Mouse (Mus musculus): Measurements from ENCODE around the gene Plcxd2. TPM values are rescaled to one million over a fixed set of nuclear protein-coding genes. Genes with fewer than 3 reads are reported as not detected.
A peak's percentile ranks its signal among the peaks of the same experiment; 100 is the strongest.

The Plcxd2 gene
- polyA plus RNA-seq, 1 experiment from 2014 or later, result 1.6 TPM

- Histone ChIP-seq H3K9ac (ENCODE audit: low read depth, low read length) (no peak overlapping the region), H3K9me3 (ENCODE audit: control insufficient read depth, low read length) (no peaks in the 10 kb centered on the region), H3K4me3 (ENCODE audit: low read depth, low read length) (no peak overlapping the region), H3K36me3 (ENCODE audit: control insufficient read depth, insufficient read depth, low read length) (no peaks in the 10 kb centered on the region), H3K27ac (replicated peaks; ENCODE audit: low read depth, low read length) (no peak overlapping the region), H3K4me1 (ENCODE audit: control insufficient read depth, insufficient read depth, low read length) (no peaks in the 10 kb centered on the region), H3K4me2 (ENCODE audit: low read depth, low read length) (no peak overlapping the region), H3K27me3 (replicated peaks; ENCODE audit: control insufficient read depth, insufficient read depth, low read length) (no peaks in the 10 kb centered on the region)
- DNase-seq (ENCODE audit: low spot score) (no peak), ATAC-seq (ENCODE audit: low read depth) (no peak)
- 88% methylated on average over 4 of the region's 4 CpGs for WGBS
Measured at GRCm38 (mm10) chr16:46019799-46020198, 9.8 kb upstream of the Plcxd2 start.

GRCm38 (mm10) chr16:46019359-46019758 lies 9.3 kb upstream of the Plcxd2 start:
- H3K4me3 ChIP-seq (ENCODE audit: low read depth, low read length), result no peak overlapping the region
- no peaks in the 10 kb centered on the region for H3K27me3 ChIP-seq (replicated peaks; ENCODE audit: control insufficient read depth, insufficient read depth, low read length)
- H3K36me3 ChIP-seq (ENCODE audit: control insufficient read depth, insufficient read depth, low read length), result no peaks in the 10 kb centered on the region
- no peaks in the 10 kb centered on the region for H3K4me1 ChIP-seq (ENCODE audit: control insufficient read depth, insufficient read depth, low read length)
- H3K9ac ChIP-seq (ENCODE audit: low read depth, low read length), result no peak overlapping the region
- no peak overlapping the region for H3K4me2 ChIP-seq (ENCODE audit: low read depth, low read length)
- no peaks in the 10 kb centered on the region for H3K9me3 ChIP-seq (ENCODE audit: control insufficient read depth, low read length)
- ATAC-seq (ENCODE audit: low read depth), result no peak
- DNase-seq (ENCODE audit: low spot score), result no peak
- no peak overlapping the region for H3K27ac ChIP-seq (replicated peaks; ENCODE audit: low read depth, low read length)
- 70% methylated on average over 1 of the region's 1 CpGs for WGBS

GRCm38 (mm10) chr16:46011696-46012095 lies 1.7 kb upstream of the Plcxd2 start:
- Histone ChIP-seq H3K4me1 (ENCODE audit: control insufficient read depth, insufficient read depth, low read length) (no peaks in the 10 kb centered on the region), H3K9me3 (ENCODE audit: control insufficient read depth, low read length) (no peaks in the 10 kb centered on the region), H3K9ac (ENCODE audit: low read depth, low read length) (no peak overlapping the region), H3K4me3 (ENCODE audit: low read depth, low read length) (no peak overlapping the region), H3K27me3 (replicated peaks; ENCODE audit: control insufficient read depth, insufficient read depth, low read length) (no peaks in the 10 kb centered on the region), H3K4me2 (ENCODE audit: low read depth, low read length) (no peak overlapping the region), H3K36me3 (ENCODE audit: control insufficient read depth, insufficient read depth, low read length) (no peaks in the 10 kb centered on the region), H3K27ac (replicated peaks; ENCODE audit: low read depth, low read length) (no peak overlapping the region)
- 67% methylated on average over 1 of the region's 1 CpGs for WGBS
- no peak for ATAC-seq (ENCODE audit: low read depth)
- no peak for DNase-seq (ENCODE audit: low spot score)

GRCm38 (mm10) chr16:46010906-46011220 lies 845 bp upstream of the Plcxd2 start:
- WGBS, result 9% methylated on average over 5 of the region's 5 CpGs
- H3K36me3 ChIP-seq (ENCODE audit: control insufficient read depth, insufficient read depth, low read length), result no peaks in the 10 kb centered on the region
- no peaks in the 10 kb centered on the region for H3K9me3 ChIP-seq (ENCODE audit: control insufficient read depth, low read length)
- peak overlapping the region; percentile 54; the same call in 1 of the 2 replicates for H3K27ac ChIP-seq (replicated peaks; ENCODE audit: low read depth, low read length)
- H3K4me1 ChIP-seq (ENCODE audit: control insufficient read depth, insufficient read depth, low read length), result no peaks in the 10 kb centered on the region
- ATAC-seq (ENCODE audit: low read depth), result no peak
- H3K4me3 ChIP-seq (ENCODE audit: low read depth, low read length), result peak overlapping the region; percentile 63
- H3K9ac ChIP-seq (ENCODE audit: low read depth, low read length), result peak overlapping the region; percentile 69
- peak overlapping the region; percentile 98 for H3K4me2 ChIP-seq (ENCODE audit: low read depth, low read length)
- DNase-seq (ENCODE audit: low spot score), result no peak
- no peaks in the 10 kb centered on the region for H3K27me3 ChIP-seq (replicated peaks; ENCODE audit: control insufficient read depth, insufficient read depth, low read length)

GRCm38 (mm10) chr16:46009717-46010116 lies 301 bp downstream of the Plcxd2 start:
- H3K27me3 ChIP-seq (replicated peaks; ENCODE audit: control insufficient read depth, insufficient read depth, low read length), result no peaks in the 10 kb centered on the region
- H3K4me2 ChIP-seq (ENCODE audit: low read depth, low read length), result peak overlapping the region; percentile 98
- no peaks in the 10 kb centered on the region for H3K36me3 ChIP-seq (ENCODE audit: control insufficient read depth, insufficient read depth, low read length)
- no peaks in the 10 kb centered on the region for H3K9me3 ChIP-seq (ENCODE audit: control insufficient read depth, low read length)
- ATAC-seq (ENCODE audit: low read depth), result peak; percentile 24
- WGBS, result 1% methylated on average over 13 of the region's 13 CpGs
- H3K4me3 ChIP-seq (ENCODE audit: low read depth, low read length), result peak overlapping the region; percentile 63
- no peak for DNase-seq (ENCODE audit: low spot score)
- no peaks in the 10 kb centered on the region for H3K4me1 ChIP-seq (ENCODE audit: control insufficient read depth, insufficient read depth, low read length)
- no peak overlapping the region for H3K27ac ChIP-seq (replicated peaks; ENCODE audit: low read depth, low read length)
- H3K9ac ChIP-seq (ENCODE audit: low read depth, low read length), result peak overlapping the region; percentile 69

DNA sequence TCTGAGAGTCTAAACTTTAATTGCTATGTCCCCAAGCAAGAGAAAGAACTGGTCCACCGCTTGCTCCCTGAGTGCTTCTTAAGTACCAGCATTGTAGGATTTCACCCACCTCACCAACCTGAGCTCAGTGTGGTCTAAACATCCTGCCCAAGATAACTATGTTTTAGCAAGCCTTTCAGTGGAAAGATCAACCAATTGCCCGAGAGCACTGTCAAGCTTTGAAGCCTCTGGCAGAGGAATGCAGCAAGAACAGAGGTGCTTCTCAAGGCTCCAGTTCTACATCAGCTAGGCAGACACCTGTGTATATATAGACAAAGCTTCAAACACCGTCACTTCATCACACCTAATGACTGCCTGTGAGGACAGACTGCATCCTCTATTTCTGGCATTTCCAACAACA lies 1.3 kb downstream of the Plcxd2 start:
- ATAC-seq (ENCODE audit: low read depth) (no peak), DNase-seq (ENCODE audit: low spot score) (no peak)
- WGBS, result 59% methylated on average over 3 of the region's 3 CpGs
- Histone ChIP-seq H3K4me1 (ENCODE audit: control insufficient read depth, insufficient read depth, low read length) (no peaks in the 10 kb centered on the region), H3K27ac (replicated peaks; ENCODE audit: low read depth, low read length) (no peak overlapping the region), H3K9ac (ENCODE audit: low read depth, low read length) (no peak overlapping the region), H3K4me3 (ENCODE audit: low read depth, low read length) (no peak overlapping the region), H3K9me3 (ENCODE audit: control insufficient read depth, low read length) (no peaks in the 10 kb centered on the region), H3K36me3 (ENCODE audit: control insufficient read depth, insufficient read depth, low read length) (no peaks in the 10 kb centered on the region), H3K27me3 (replicated peaks; ENCODE audit: control insufficient read depth, insufficient read depth, low read length) (no peaks in the 10 kb centered on the region), H3K4me2 (ENCODE audit: low read depth, low read length) (peak overlapping the region; percentile 98; the same call in 1 of the 2 replicates)

GRCm38 (mm10) chr16:46008036-46008605 lies 1.9 kb downstream of the Plcxd2 start:
- H3K9ac ChIP-seq (ENCODE audit: low read depth, low read length), result no peak overlapping the region
- WGBS, result 74% methylated on average over 5 of the region's 5 CpGs
- no peak overlapping the region for H3K4me3 ChIP-seq (ENCODE audit: low read depth, low read length)
- H3K9me3 ChIP-seq (ENCODE audit: control insufficient read depth, low read length), result no peaks in the 10 kb centered on the region
- no peak overlapping the region for H3K4me2 ChIP-seq (ENCODE audit: low read depth, low read length)
- H3K27ac ChIP-seq (replicated peaks; ENCODE audit: low read depth, low read length), result no peak overlapping the region
- H3K36me3 ChIP-seq (ENCODE audit: control insufficient read depth, insufficient read depth, low read length), result no peaks in the 10 kb centered on the region
- no peaks in the 10 kb centered on the region for H3K27me3 ChIP-seq (replicated peaks; ENCODE audit: control insufficient read depth, insufficient read depth, low read length)
- no peaks in the 10 kb centered on the region for H3K4me1 ChIP-seq (ENCODE audit: control insufficient read depth, insufficient read depth, low read length)
- DNase-seq (ENCODE audit: low spot score) (no peak), ATAC-seq (ENCODE audit: low read depth) (no peak)

DNA sequence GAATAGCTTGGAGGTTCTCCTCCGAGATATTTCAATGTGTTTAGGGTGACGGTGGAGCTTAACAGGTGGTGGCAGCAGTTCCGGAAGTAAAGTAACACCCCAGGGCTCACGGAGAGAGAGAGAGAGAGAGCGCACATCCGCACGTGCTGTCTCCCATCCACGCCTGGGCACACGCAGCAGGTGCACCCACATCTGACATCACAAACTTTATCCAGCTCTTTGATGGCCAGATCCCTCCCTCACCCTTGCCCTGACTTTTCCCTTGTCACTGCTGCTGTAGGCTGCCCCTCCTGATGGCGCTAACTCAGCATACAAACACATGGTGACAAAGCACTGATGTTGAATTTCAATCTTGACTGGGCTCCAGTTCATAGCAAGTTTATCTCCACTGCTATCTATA lies 3.8 kb downstream of the Plcxd2 start:
- no peak overlapping the region for H3K27ac ChIP-seq (replicated peaks; ENCODE audit: low read depth, low read length)
- ATAC-seq (ENCODE audit: low read depth), result no peak
- no peak overlapping the region for H3K4me2 ChIP-seq (ENCODE audit: low read depth, low read length)
- 73% methylated on average over 10 of the region's 10 CpGs for WGBS
- no peaks in the 10 kb centered on the region for H3K9me3 ChIP-seq (ENCODE audit: control insufficient read depth, low read length)
- H3K27me3 ChIP-seq (replicated peaks; ENCODE audit: control insufficient read depth, insufficient read depth, low read length), result no peaks in the 10 kb centered on the region
- no peaks in the 10 kb centered on the region for H3K36me3 ChIP-seq (ENCODE audit: control insufficient read depth, insufficient read depth, low read length)
- no peak overlapping the region for H3K4me3 ChIP-seq (ENCODE audit: low read depth, low read length)
- no peak for DNase-seq (ENCODE audit: low spot score)
- H3K4me1 ChIP-seq (ENCODE audit: control insufficient read depth, insufficient read depth, low read length), result no peaks in the 10 kb centered on the region
- no peak overlapping the region for H3K9ac ChIP-seq (ENCODE audit: low read depth, low read length)

GRCm38 (mm10) chr16:46001550-46002166 lies 8.4 kb downstream of the Plcxd2 start:
- no peaks in the 10 kb centered on the region for H3K27me3 ChIP-seq (replicated peaks; ENCODE audit: control insufficient read depth, insufficient read depth, low read length)
- no peak overlapping the region for H3K4me3 ChIP-seq (ENCODE audit: low read depth, low read length)
- no peak overlapping the region for H3K27ac ChIP-seq (replicated peaks; ENCODE audit: low read depth, low read length)
- H3K36me3 ChIP-seq (ENCODE audit: control insufficient read depth, insufficient read depth, low read length), result no peaks in the 10 kb centered on the region
- H3K4me2 ChIP-seq (ENCODE audit: low read depth, low read length), result no peak overlapping the region
- H3K9ac ChIP-seq (ENCODE audit: low read depth, low read length), result no peak overlapping the region
- DNase-seq (ENCODE audit: low spot score) (no peak), ATAC-seq (ENCODE audit: low read depth) (no peak)
- no peaks in the 10 kb centered on the region for H3K4me1 ChIP-seq (ENCODE audit: control insufficient read depth, insufficient read depth, low read length)
- WGBS, result 75% methylated on average over 10 of the region's 10 CpGs
- H3K9me3 ChIP-seq (ENCODE audit: control insufficient read depth, low read length), result no peaks in the 10 kb centered on the region

All from embryonic facial prominence, embryonic 14.5 days (tissue).